Comparison of ENCODE assay signal across 13 mouse cellular contexts in genomic region chr17:27167545-27167944, GRCm38 (mm10). TPM values are rescaled to one million over a fixed set of nuclear protein-coding genes. Genes with fewer than 3 reads are reported as not detected.
DNase-seq lines count a peak whose midpoint lies in the region; ATAC-seq and TF ChIP-seq lines count a peak whose summit lies in the region.
"Had no signal": no experiment of that assay in that cellular context is flagged by ENCODE, and none has a peak within 500 bp of the region (broad histone marks: within the 10 kb centered on the region; RNA-seq: fewer than 3 reads in every experiment).

Ip6k3 (minus strand) TSS chr17:27167795.

- TF ChIP-seq EP300 in liver, postnatal 0 days (IDR thresholded peaks at IDR 0.05; ENCODE audit: low read depth), result no peak

- H3K9me3 ChIP-seq in liver, postnatal 0 days (ENCODE audit: low read length), result no peaks in the 10 kb centered on the region
- H3K9me3 ChIP-seq in liver, embryonic 12.5 days (replicated peaks), result no peaks in the 10 kb centered on the region
- H3K9me3 ChIP-seq: forebrain, embryonic 12.5 days had no signal

- ATAC-seq in liver, postnatal 0 days, result no peak
- ATAC-seq in liver, embryonic 12.5 days, result no peak

- H3K4me3 ChIP-seq in liver, postnatal 0 days (ENCODE audit: low read depth, low read length), result no peak within 1 kb of the TSS
- H3K4me3 ChIP-seq in liver, embryonic 12.5 days, result no peak within 1 kb of the TSS
- H3K4me3 ChIP-seq: forebrain, embryonic 12.5 days had no signal

- H3K36me3 ChIP-seq in liver, postnatal 0 days (replicated peaks; ENCODE audit: insufficient read depth, low read length), result no peaks in the 10 kb centered on the region
- H3K36me3 ChIP-seq in liver, embryonic 12.5 days, result no peaks in the 10 kb centered on the region
- H3K36me3 ChIP-seq: forebrain, embryonic 12.5 days had no signal

- intact Hi-C loops in gastrocnemius, postnatal 36 days (cut with DNase I), result no loop called here

- H3K4me2 ChIP-seq in liver, postnatal 0 days (ENCODE audit: low read depth, low read length), result no peak within 1 kb of the TSS
- H3K4me2 ChIP-seq in liver, embryonic 12.5 days, result no peak within 1 kb of the TSS
- H3K4me2 ChIP-seq: forebrain, embryonic 12.5 days had no signal

- no peaks in the 10 kb centered on the region for H3K4me1 ChIP-seq in liver, postnatal 0 days (ENCODE audit: insufficient read depth)
- peaks cover 23% of the 10 kb centered on the region for H3K4me1 ChIP-seq in liver, embryonic 12.5 days
- H3K4me1 ChIP-seq: forebrain, embryonic 12.5 days had no signal

- WGBS in liver, postnatal 0 days (ENCODE audit: insufficient replicate concordance), result 61% methylated on average over 4 of the region's 4 CpGs
- 53% methylated on average over 4 of the region's 4 CpGs for WGBS in liver, embryonic 12.5 days (ENCODE audit: insufficient replicate concordance)

- H3K27ac ChIP-seq in liver, postnatal 0 days (ENCODE audit: low read depth), result no peak within 1 kb of the TSS
- no peak within 1 kb of the TSS for H3K27ac ChIP-seq in liver, embryonic 12.5 days
- H3K27ac ChIP-seq: forebrain, embryonic 12.5 days; macrophage had no signal

- peak; percentile 95 for DNase-seq in heart, adult 11 months
- DNase-seq in heart, adult 18-20 months, result no peak
- peak; percentile 28 to 58 for DNase-seq in kidney, postnatal 25 days
- no peak for DNase-seq in kidney, adult 9 months
- DNase-seq in gastrocnemius, postnatal 36 days, result peak; percentile 50 to 75
- DNase-seq in lung, postnatal 25 days (ENCODE audit: low spot score), result peak; percentile 17
- DNase-seq in liver, postnatal 0 days, result no peak
- DNase-seq: cerebellum, adult 2 months; spleen, adult 18-20 months had no signal

- TF ChIP-seq CTCF in liver, postnatal 0 days (IDR thresholded peaks at IDR 0.05; ENCODE audit: low read depth), result no peak

- H3K27me3 ChIP-seq in liver, postnatal 0 days (ENCODE audit: insufficient read depth, low read length), result no peaks in the 10 kb centered on the region
- H3K27me3 ChIP-seq in liver, embryonic 12.5 days (replicated peaks), result peaks cover 23% of the 10 kb centered on the region
- H3K27me3 ChIP-seq: forebrain, embryonic 12.5 days had no signal

- H3K9ac ChIP-seq in liver, postnatal 0 days (replicated peaks), result no peak within 1 kb of the TSS
- H3K9ac ChIP-seq in liver, embryonic 12.5 days, result no peak within 1 kb of the TSS
- H3K9ac ChIP-seq: forebrain, embryonic 12.5 days had no signal

RNA-seq across cellular contexts. Expression of gene Ip6k3, which starts in this region (rescaled TPM):
- 1 to 10 TPM; 4.3 to 8.0 TPM for total RNA-seq in heart, adult 18-20 months (2021)
- 10 to 100 TPM; 56.6 to 86.1 TPM for total RNA-seq in gastrocnemius, postnatal 36 days (2021)
- 0.06 and 0.34 TPM in 2 replicates for polyA plus RNA-seq in liver, postnatal 0 days (2015; fragmentation: Nextera tagmentation; extraction: Ambion mirVana)
- polyA plus RNA-seq in liver, embryonic 12.5 days (2016; fragmentation: Nextera tagmentation; extraction: Ambion mirVana), result 0.13 TPM in 1 of 2 replicates, not detected in the other
- polyA plus RNA-seq: intestine, embryonic 14.5 days; macrophage had no signal

Comparison
In these comparisons a context has a peak if more than half of its experiments do, and no peak if none do; other contexts are left out.
1. RNA of gene Ip6k3 (total RNA-seq): 56.6 to 86.1 TPM in gastrocnemius, postnatal 36 days; 4.3 to 8.0 TPM in heart, adult 18-20 months; every median in the first group is over 4 times any median in the second.
2. DNase-seq: peak in heart, adult 11 months (single experiment), kidney, postnatal 25 days (2 of 2), gastrocnemius, postnatal 36 days (2 of 2) and lung, postnatal 25 days (single experiment); none in heart, adult 18-20 months (0 of 2), kidney, adult 9 months (single experiment) and liver, postnatal 0 days (single experiment).